Mouse (Mus musculus) frontal cortex, adult 2 months (tissue): ENCODE data around the gene 6820408C15Rik. TPM values are rescaled to one million over a fixed set of nuclear protein-coding genes. Genes with fewer than 3 reads are reported as not detected.
A peak's percentile ranks its signal among the peaks of the same experiment; 100 is the strongest.

ENCODE experiments used
- DNase-seq, 2 experiments: peaks; one replicate each; pipeline ENCODE4 v3.0.0; 2022; ENCODE audit warnings: low spot score in 1 of 2; ENCODE audit errors: extremely low spot score in 1 of 2
- polyA plus RNA-seq: library from polyadenylated mRNA; depleted of rRNA; stranded (reverse); fragments of >200 nt; gene quantifications from 2 replicates; pipeline ENCODE4 v1.2.3, GENCODE M21; 2012; rRNA removed

6820408C15Rik gene
- polyA plus RNA-seq, 1 experiment, result 4.4 TPM

DNA sequence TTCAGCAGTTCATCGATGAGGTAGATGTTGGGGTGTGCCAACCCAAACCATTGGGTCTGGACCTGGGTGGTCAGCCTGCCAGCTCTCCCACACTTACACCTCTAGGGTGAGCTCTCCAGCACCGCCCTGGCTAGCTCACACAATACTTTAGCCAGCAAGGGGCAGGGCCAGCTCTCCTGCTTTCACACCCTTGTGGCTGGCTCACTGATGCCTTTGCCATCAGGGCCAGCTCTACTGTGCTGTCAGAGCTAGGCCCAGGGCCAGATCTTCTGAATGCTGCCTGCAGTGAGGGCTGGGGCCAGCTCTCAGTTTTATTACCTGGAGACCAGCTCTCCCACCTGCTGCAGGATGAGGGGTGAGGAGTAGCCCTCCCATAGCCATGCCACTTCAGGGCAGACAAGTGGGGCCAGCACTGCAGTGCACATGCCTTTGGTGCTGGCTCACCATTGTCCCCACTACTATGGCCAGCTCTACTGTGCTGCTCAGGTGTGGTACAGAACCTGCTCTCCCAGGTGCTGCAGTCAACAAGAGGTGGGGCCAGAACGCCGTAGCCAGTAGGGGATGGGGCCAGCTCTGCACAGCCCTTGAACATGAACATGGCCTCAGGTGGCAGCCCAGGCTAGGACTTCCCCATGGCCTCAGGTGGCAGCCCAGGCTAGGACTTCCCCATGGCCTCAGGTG, 36.9 kb downstream of the 6820408C15Rik start:
- DNase-seq, result no peak

DNA sequence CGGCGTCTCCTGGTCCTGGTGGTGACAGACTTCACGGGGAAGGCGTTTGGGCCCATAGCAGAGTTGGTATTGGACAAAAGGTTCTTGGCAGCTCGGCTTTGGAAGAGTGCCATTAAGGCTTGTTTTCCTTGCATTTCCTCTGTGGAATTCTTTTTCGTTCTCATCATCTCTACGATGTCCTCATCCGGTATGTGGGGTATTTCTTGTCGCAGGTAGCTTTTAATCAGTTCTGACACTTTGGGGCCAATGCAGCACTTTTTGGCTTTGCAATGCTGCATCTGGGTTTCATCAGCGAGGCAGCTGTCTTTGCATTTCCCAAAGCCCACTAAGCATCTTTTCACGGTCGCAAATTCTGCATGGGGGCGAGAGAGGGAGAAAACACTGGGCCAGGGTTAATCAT, 43.9 kb downstream of the 6820408C15Rik start:
- no peak for DNase-seq

DNA sequence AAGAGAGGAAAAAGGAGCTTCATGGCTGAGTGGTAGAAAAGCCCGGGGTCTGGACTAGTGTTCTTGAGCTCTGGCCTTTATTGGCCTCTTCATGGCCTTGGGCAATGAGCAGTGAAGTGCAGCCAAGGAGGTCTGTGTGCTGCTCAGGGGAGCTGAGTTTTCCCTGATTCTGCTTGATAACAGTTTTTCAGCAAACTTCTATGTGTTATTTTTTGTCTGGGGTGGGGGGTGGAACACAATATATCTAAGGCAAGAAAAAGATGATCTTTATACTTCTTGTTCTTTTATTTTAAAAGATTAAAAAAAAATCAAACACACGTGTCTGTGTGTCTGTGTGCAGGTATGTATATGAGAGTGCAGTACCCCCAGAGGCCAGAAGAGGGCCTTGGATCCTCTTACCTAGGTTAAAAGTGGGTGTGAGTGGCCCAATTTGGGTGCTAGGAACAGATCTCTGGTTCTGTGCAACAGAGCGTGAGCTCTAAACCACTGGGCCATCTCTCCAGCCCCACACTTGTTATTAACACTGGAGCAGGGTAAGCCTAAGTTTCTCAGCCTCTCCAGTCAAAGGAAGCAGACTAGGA, 49.3 kb downstream of the 6820408C15Rik start, which contains the start of gene Defb23:
Gene Defb23, minus strand, starts transcription at position 51 of the 581 bp plus-strand sequence.
- DNase-seq, result no peak

DNA sequence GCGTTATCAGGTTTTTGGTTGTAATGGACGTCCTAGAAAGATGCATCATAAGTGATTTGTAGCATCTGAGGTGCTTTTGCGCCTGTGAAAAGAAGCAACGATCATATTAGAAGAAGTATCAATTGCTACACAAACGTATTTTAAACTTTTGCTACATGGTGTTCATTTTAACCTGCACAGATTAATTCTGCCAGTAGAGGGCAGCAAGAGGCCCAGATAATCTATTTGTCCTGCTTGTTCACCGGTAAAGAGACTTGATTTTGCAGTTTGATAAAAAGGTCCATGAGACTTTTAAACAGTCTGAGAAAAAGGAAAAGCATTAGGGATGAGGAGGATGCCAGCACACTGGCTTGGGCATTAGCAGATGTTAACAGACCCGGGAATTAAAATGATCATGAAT, 55.6 kb downstream of the 6820408C15Rik start:
- peak in 1 of 2 experiments; percentile 84 for DNase-seq

DNA sequence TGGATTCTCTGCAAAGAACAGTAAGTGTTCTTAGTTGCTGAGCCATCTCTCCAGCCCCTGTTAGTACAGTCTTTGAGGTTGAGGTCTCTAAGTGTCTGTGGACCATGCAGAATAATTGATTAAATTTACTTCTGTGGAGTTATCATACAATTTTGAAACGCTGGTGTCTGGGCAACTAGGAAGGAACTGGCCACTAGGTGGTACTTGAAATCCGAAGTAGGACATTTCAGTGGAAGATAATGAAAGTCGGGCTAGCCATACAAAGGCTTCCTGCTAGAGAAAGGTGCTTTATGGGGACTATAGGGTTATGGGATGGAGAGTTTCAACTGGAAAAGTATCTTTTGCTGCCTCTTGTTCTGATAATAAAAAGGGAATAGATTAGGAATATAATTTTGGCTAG, 57.0 kb downstream of the 6820408C15Rik start:
- no peak for DNase-seq

DNA sequence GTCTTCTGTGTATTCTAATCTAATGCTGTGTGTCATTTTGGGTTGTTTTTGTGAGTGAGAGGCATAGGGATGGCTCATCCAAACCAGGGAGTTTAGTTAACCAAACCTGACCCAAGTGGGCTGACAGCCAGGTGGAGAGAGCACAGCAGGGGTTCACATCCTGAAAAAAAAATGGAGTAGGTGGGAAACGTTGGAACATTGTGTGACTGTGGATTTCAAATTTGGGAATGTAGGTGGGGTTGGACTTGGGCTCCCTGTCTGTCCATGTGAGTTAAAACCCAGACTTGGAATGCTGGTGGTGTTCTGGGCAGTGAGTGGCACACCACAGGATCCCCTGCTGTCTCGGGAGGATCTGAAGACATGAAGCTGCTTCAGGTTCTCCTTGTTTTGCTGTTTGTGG, 61.4 kb downstream of the 6820408C15Rik start, which contains the start of gene Defb20:
Gene Defb20, plus strand, starts transcription at position 301 of the 400 bp plus-strand sequence.
- no peak for DNase-seq

DNA sequence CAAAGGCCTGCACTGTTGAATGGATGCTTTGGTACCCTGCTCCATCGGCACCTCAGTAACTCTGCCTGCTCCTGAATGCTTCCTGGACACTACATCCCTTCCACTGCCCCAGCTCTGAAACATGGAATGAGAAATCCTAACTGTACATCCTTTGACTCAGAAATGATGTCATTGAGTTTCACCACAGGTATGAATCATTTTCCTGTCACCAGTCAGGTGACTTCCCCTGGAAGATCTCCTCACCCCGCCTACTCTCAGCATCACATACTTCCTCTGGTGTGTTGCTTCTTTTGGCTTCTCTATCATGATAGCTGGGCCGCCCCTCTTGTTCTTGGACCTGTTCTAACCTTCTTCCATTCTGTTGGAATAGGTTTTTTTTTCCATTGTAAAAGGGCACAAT, 65.5 kb downstream of the 6820408C15Rik start:
- no peak for DNase-seq

DNA sequence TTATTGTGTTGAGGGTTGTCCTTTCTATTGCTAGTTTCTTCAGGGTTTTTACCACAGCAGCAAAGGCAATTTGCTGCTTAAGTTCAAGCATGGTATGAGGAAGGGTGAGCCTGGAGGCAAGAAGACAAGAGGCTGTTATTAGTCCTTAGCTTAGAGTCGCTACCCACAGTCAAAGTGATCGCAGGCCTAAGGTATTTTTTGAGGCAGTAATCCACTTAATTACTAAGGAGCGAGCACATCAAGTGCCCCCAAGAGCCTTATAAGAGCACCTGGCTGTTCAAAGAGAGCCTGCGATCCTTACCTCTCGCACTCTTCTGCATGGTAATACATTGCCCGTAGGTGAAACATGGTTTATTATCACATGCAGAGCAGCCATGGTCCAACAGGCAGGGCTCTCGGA, 66.3 kb downstream of the 6820408C15Rik start:
- no peak for DNase-seq

DNA sequence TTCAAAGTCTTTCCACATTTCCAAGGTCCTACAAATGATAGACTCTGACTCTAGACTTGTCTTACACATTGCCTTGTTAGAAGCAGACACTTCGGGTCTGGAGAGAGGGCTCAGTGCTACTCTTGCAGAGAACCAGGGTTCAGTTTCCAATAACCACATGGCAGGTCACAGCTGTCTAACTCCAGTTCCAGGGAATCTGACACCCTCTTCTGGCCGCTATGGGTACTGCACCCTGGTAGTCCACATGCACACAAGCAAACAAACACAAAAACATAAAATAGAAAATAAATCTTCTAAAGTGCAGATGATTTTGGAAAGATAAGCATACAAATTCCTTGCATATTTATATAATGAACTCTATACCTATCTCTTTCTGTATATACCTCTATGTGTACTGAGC, 71.6 kb downstream of the 6820408C15Rik start:
- no peak for DNase-seq

DNA sequence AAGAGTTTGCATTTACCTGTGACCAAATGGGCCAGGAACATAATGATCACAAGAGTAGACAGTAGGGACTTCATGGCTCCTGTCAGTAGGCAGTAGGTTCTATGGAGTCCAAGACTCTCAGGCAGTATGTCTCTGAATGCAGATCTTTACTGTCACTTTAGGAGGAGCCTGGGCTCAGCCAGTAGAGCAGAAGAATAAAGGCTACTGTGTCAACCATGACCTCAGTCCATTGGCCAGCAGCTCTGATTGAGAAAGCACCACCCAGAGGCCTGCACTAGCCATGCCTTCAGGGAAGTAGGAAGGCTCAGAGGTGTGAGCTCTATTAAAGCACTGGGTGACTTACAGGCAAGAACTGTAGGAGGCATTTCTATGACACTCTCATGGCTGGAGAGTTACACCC, 74.7 kb downstream of the 6820408C15Rik start, which contains the start of gene Defb22:
Gene Defb22, minus strand, starts transcription at position 101 of the 400 bp plus-strand sequence.
- DNase-seq, result no peak

DNA sequence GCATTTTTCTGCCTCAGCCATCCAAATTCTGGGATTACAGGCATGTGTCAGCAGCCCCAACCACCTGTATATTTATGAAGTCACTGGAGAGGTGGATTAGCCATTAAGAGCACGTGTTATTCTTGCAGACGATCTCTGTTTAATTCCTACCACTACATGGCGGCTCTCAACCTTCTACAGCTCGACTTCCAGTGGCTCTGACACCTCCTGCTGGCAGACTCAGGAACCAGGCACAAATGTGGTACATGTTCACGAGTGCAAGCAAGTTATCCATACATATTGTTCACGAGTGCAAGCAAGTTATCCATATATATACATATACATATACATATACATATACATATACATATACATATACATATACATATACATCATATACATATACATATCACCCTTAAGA, 77.8 kb downstream of the 6820408C15Rik start:
- DNase-seq, result no peak

Other genes with a start within 250 kb of the 6820408C15Rik start
- gene Csnk2a1, start 188.7 kb upstream of the 6820408C15Rik start, polyA plus RNA-seq, result 74.1 and 80.0 TPM in 2 replicates
- 40.5 and 42.7 TPM in 2 replicates for gene Tbc1d20, start 121.8 kb upstream of the 6820408C15Rik start, polyA plus RNA-seq
- gene Rbck1, start 82.9 kb upstream of the 6820408C15Rik start, polyA plus RNA-seq, result 209 and 246 TPM in 2 replicates
- gene Trib3, start 71.6 kb upstream of the 6820408C15Rik start, polyA plus RNA-seq, result 0.48 and 0.52 TPM in 2 replicates
- 99.0 and 113 TPM in 2 replicates for gene Nrsn2, start 38.9 kb upstream of the 6820408C15Rik start, polyA plus RNA-seq
- 22.7 and 23.4 TPM in 2 replicates for gene Sox12, start 17.5 kb upstream of the 6820408C15Rik start, polyA plus RNA-seq
- 9.2 and 9.7 TPM in 2 replicates for gene Zcchc3, start 560 bp upstream of the 6820408C15Rik start, polyA plus RNA-seq
- not detected in 2 replicates for gene Defb23, start 49.0 kb downstream of the 6820408C15Rik start, polyA plus RNA-seq
- 0.20 TPM in 1 of 2 replicates, not detected in the other for gene Defb20, start 61.5 kb downstream of the 6820408C15Rik start, polyA plus RNA-seq
- not detected in 2 replicates for gene Defb22, start 74.6 kb downstream of the 6820408C15Rik start, polyA plus RNA-seq
- not detected in 2 replicates for gene Defb26, start 96.1 kb downstream of the 6820408C15Rik start, polyA plus RNA-seq
- gene Defb28, start 102.7 kb downstream of the 6820408C15Rik start, polyA plus RNA-seq, result not detected in 2 replicates
- gene Defb29, start 124.5 kb downstream of the 6820408C15Rik start, polyA plus RNA-seq, result not detected in 2 replicates
- not detected in 2 replicates for gene Gm17416, start 153.8 kb downstream of the 6820408C15Rik start, polyA plus RNA-seq
- gene Defb21, start 157.2 kb downstream of the 6820408C15Rik start, polyA plus RNA-seq, result not detected in 2 replicates
- not detected in 2 replicates for gene Defb19, start 164.7 kb downstream of the 6820408C15Rik start, polyA plus RNA-seq
- gene Defb45, start 183.8 kb downstream of the 6820408C15Rik start, polyA plus RNA-seq, result not detected in 2 replicates
- gene Defb36, start 188.7 kb downstream of the 6820408C15Rik start, polyA plus RNA-seq, result not detected in 2 replicates
- not detected in 2 replicates for gene Defb25, start 207.5 kb downstream of the 6820408C15Rik start, polyA plus RNA-seq
- gene Rem1, start 211.4 kb downstream of the 6820408C15Rik start, polyA plus RNA-seq, result 0.59 and 0.72 TPM in 2 replicates